Mouse (Mus musculus) midbrain, embryonic 14.5 days (tissue): ENCODE data around the gene Majin. TPM values are rescaled to one million over a fixed set of nuclear protein-coding genes. Genes with fewer than 3 reads are reported as not detected.
A peak's percentile ranks its signal among the peaks of the same experiment; 100 is the strongest.

Experiments used
- ATAC-seq: fragments of 200-750 bp; cut with Nextera tagmentation; 2 replicates; pipeline ENCODE4 v1.8.0; 2017; ENCODE audit warnings: moderate number of reproducible peaks, moderate library complexity; ENCODE audit not compliant: low FRiP score, low TSS enrichment
- DNase-seq: peaks from one replicate; pipeline ENCODE4 v3.0.0-alpha.2; 2015
- H3K27ac ChIP-seq: fragments of 300-500 bp; sonication (generic); replicated peaks from 2 replicates; pipeline ENCODE4 v1.5.1; 2014; ENCODE audit warnings: mild to moderate bottlenecking, low read depth, low read length, moderate library complexity
- H3K27me3 ChIP-seq: fragments of 300-500 bp; sonication (generic); 2 replicates; pipeline ENCODE4 v1.6.1; 2014; ENCODE audit warnings: low read length, control low read depth, mixed read lengths; ENCODE audit not compliant: control insufficient read depth, insufficient read depth
- H3K36me3 ChIP-seq: fragments of 300-500 bp; sonication (generic); 2 replicates; pipeline ENCODE4 v1.6.1; 2014; ENCODE audit warnings: low read length, control low read depth; ENCODE audit not compliant: control insufficient read depth, insufficient read depth
- H3K4me1 ChIP-seq: fragments of 300-500 bp; sonication (generic); 2 replicates; pipeline ENCODE4 v1.6.1; 2014; ENCODE audit warnings: mild to moderate bottlenecking, antibody characterized with exemption, low read length, control low read depth; ENCODE audit not compliant: control insufficient read depth, insufficient read depth
- H3K4me2 ChIP-seq: fragments of 300-500 bp; sonication (generic); 2 replicates; pipeline ENCODE4 v1.6.1; 2014; ENCODE audit warnings: mild to moderate bottlenecking, low read length, moderate library complexity
- H3K4me3 ChIP-seq: fragments of 300-500 bp; sonication (generic); replicated peaks from 2 replicates; pipeline ENCODE4 v1.5.1; 2014; ENCODE audit warnings: low read depth, low read length
- H3K9ac ChIP-seq: fragments of 300-500 bp; sonication (generic); replicated peaks from 2 replicates; pipeline ENCODE4 v1.6.1; 2014; ENCODE audit warnings: mild to moderate bottlenecking, low read length, moderate library complexity
- H3K9me3 ChIP-seq: fragments of 300-500 bp; sonication (generic); 2 replicates; pipeline ENCODE4 v1.6.1; 2016; ENCODE audit warnings: low read length, control low read depth, mixed read lengths; ENCODE audit not compliant: control insufficient read depth
- WGBS: fragments of 180-500 bp; shearing (Covaris S2); extraction: QIAGEN DNeasy Blood & Tissue Kit; methylation state at CpG from one replicate; pipeline ENCODE4 v1.1.7; 2014; 5-methylcytosine and 5-hydroxymethylcytosine counted together
- polyA plus RNA-seq: library from polyadenylated mRNA; unstranded; fragments of >200 nt; fragmentation: Nextera tagmentation; extraction: Ambion mirVana; gene quantifications from 2 replicates; pipeline ENCODE4 v1.2.1, GENCODE M21; 2014

Gene Majin
- polyA plus RNA-seq, 1 experiment from 2014 or later, result not detected

GRCm38 (mm10) chr19:6242281-6242680, 58.1 kb downstream of the Majin start:
- WGBS, result 2% methylated on average over 4 of the region's 4 CpGs
- peak; percentile 9 for DNase-seq
- Histone ChIP-seq H3K36me3 (peaks cover 31% of the 10 kb centered on the region), H3K4me1 (peaks cover 11% of the 10 kb centered on the region), H3K9ac (peak overlapping the region; percentile 89), H3K27me3 (no peaks in the 10 kb centered on the region), H3K4me2 (peak overlapping the region; percentile 88), H3K4me3 (peak overlapping the region; percentile 78), H3K9me3 (no peaks in the 10 kb centered on the region), H3K27ac (peak overlapping the region; percentile 61; the same call in 1 of the 2 replicates)
- ATAC-seq, result no peak

- DNase-seq, result no peak
- Histone ChIP-seq H3K36me3 (peaks cover 40% of the 10 kb centered on the region), H3K9ac (no peak overlapping the region), H3K4me2 (no peak overlapping the region), H3K27ac (no peak overlapping the region), H3K27me3 (no peaks in the 10 kb centered on the region), H3K9me3 (no peaks in the 10 kb centered on the region), H3K4me1 (peaks cover 11% of the 10 kb centered on the region), H3K4me3 (no peak overlapping the region)
- no peak for ATAC-seq
- WGBS, result 80% methylated on average over 5 of the region's 5 CpGs
Observed at GRCm38 (mm10) chr19:6243226-6243625, 59.0 kb downstream of the Majin start.

- no peak for DNase-seq
Observed at GRCm38 (mm10) chr19:6245806-6246205, 61.6 kb downstream of the Majin start.

GRCm38 (mm10) chr19:6247526-6248300, 63.5 kb downstream of the Majin start:
- no peak overlapping the region for H3K4me2 ChIP-seq
- H3K9ac ChIP-seq, result no peak overlapping the region
- no peaks in the 10 kb centered on the region for H3K27me3 ChIP-seq
- peaks cover 4% of the 10 kb centered on the region for H3K4me1 ChIP-seq
- no peak for ATAC-seq
- no peaks in the 10 kb centered on the region for H3K9me3 ChIP-seq
- no peak overlapping the region for H3K27ac ChIP-seq
- 95% methylated on average over 29 of the region's 29 CpGs for WGBS
- no peak overlapping the region for H3K4me3 ChIP-seq
- H3K36me3 ChIP-seq, result peaks cover 73% of the 10 kb centered on the region
- no peak for DNase-seq

More at GRCm38 (mm10) chr19:6245806-6246205, 61.6 kb downstream of the Majin start:
- Histone ChIP-seq H3K36me3 (peaks cover 55% of the 10 kb centered on the region), H3K9me3 (no peaks in the 10 kb centered on the region), H3K27ac (no peak overlapping the region), H3K4me3 (no peak overlapping the region), H3K4me2 (no peak overlapping the region), H3K27me3 (no peaks in the 10 kb centered on the region), H3K9ac (no peak overlapping the region), H3K4me1 (peaks cover 11% of the 10 kb centered on the region)
- WGBS, result 86% methylated on average over 1 of the region's 1 CpGs
- no peak for ATAC-seq

- Histone ChIP-seq H3K4me3 (no peak overlapping the region), H3K9ac (no peak overlapping the region), H3K27me3 (no peaks in the 10 kb centered on the region), H3K4me1 (no peaks in the 10 kb centered on the region), H3K27ac (no peak overlapping the region), H3K9me3 (no peaks in the 10 kb centered on the region), H3K36me3 (peaks cover 87% of the 10 kb centered on the region), H3K4me2 (no peak overlapping the region)
- no peak for DNase-seq
- 96% methylated on average over 4 of the region's 4 CpGs for WGBS
- no peak for ATAC-seq
Observed at GRCm38 (mm10) chr19:6253021-6253420, 68.8 kb downstream of the Majin start.

- H3K36me3 ChIP-seq, result peaks cover 68% of the 10 kb centered on the region
- no peaks in the 10 kb centered on the region for H3K9me3 ChIP-seq
- H3K4me1 ChIP-seq, result no peaks in the 10 kb centered on the region
- ATAC-seq, result no peak
- H3K9ac ChIP-seq, result no peak overlapping the region
- H3K27ac ChIP-seq, result no peak overlapping the region
- 62% methylated on average over 2 of the region's 2 CpGs for WGBS
- no peaks in the 10 kb centered on the region for H3K27me3 ChIP-seq
- peak; percentile 55 for DNase-seq
- no peak overlapping the region for H3K4me3 ChIP-seq
- no peak overlapping the region for H3K4me2 ChIP-seq
Observed at GRCm38 (mm10) chr19:6260428-6260827, 76.2 kb downstream of the Majin start.

- Histone ChIP-seq H3K27ac (no peak overlapping the region), H3K36me3 (peaks cover 63% of the 10 kb centered on the region), H3K4me2 (no peak overlapping the region), H3K4me3 (no peak overlapping the region), H3K27me3 (no peaks in the 10 kb centered on the region), H3K9ac (no peak overlapping the region), H3K9me3 (no peaks in the 10 kb centered on the region), H3K4me1 (no peaks in the 10 kb centered on the region)
- ATAC-seq, result no peak
- no peak for DNase-seq
- 80% methylated on average over 4 of the region's 4 CpGs for WGBS
Observed at GRCm38 (mm10) chr19:6260946-6261345, 76.8 kb downstream of the Majin start.

- H3K9me3 ChIP-seq, result no peaks in the 10 kb centered on the region
- no peaks in the 10 kb centered on the region for H3K27me3 ChIP-seq
- no peak overlapping the region for H3K27ac ChIP-seq
- H3K36me3 ChIP-seq, result peaks cover 59% of the 10 kb centered on the region
- no peak for ATAC-seq
- no peak overlapping the region for H3K4me2 ChIP-seq
- H3K4me3 ChIP-seq, result no peak overlapping the region
- 92% methylated on average over 14 of the region's 14 CpGs for WGBS
- H3K9ac ChIP-seq, result no peak overlapping the region
- no peaks in the 10 kb centered on the region for H3K4me1 ChIP-seq
- DNase-seq, result no peak
Observed at GRCm38 (mm10) chr19:6261379-6261778, 77.2 kb downstream of the Majin start.

GRCm38 (mm10) chr19:6262222-6262621, 78.0 kb downstream of the Majin start:
- ATAC-seq (no peak), DNase-seq (peak; percentile 68)
- no peaks in the 10 kb centered on the region for H3K9me3 ChIP-seq
- H3K27ac ChIP-seq, result no peak overlapping the region
- H3K4me1 ChIP-seq, result no peaks in the 10 kb centered on the region
- H3K4me2 ChIP-seq, result no peak overlapping the region
- peaks cover 50% of the 10 kb centered on the region for H3K36me3 ChIP-seq
- no peak overlapping the region for H3K9ac ChIP-seq
- H3K4me3 ChIP-seq, result no peak overlapping the region
- WGBS, result 59% methylated on average over 7 of the region's 7 CpGs
- H3K27me3 ChIP-seq, result no peaks in the 10 kb centered on the region
